Mouse (Mus musculus): ENCODE results near the gene Uvrag. TPM values are rescaled to one million over a fixed set of nuclear protein-coding genes. Genes with fewer than 3 reads are reported as not detected.
A peak's percentile ranks its signal among the peaks of the same experiment; 100 is the strongest.

Gene Uvrag
- total and polyA plus RNA-seq, 3 experiments: 15.0 to 19.5 TPM; not detected in 1

DNA sequence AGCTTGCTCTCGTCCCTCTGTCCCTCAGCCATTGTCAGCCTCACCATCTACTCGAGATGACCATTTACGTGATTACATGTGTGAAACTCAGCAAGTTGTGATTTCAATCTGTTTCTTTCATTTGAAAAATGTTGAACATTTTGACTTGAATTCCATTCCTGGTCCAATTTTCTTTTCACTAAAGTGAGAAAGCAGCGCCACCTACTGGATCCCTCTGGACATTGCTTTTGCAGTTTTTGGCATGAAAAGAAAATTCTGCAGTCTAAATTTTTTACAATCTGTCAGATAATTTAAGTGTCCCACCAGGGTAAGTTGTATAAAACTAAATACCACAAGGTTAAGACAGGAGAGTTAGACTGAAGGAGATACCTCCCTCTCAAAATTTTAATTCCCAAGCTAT lies 61.4 kb downstream of the Uvrag start:
- no peak overlapping the region for H3K27ac ChIP-seq (ENCODE audit: control insufficient read depth, low read depth, low read length)
- no peaks in the 10 kb centered on the region for H3K27me3 ChIP-seq (ENCODE audit: control insufficient read depth in 1 of 2, insufficient read depth in 2 of 2, low read length in 2 of 2)
- H3K79me2 ChIP-seq (ENCODE audit: control insufficient read depth, insufficient read depth, low read length, poor library complexity): no peaks in the 10 kb centered on the region; the same call in 1 of the 2 replicates
- no peaks in the 10 kb centered on the region for H3K4me1 ChIP-seq (ENCODE audit: control insufficient read depth in 1 of 2, insufficient read depth in 2 of 2, low read length in 2 of 2)
- no peak overlapping the region for H3K9ac ChIP-seq (ENCODE audit: control insufficient read depth, low read depth, low read length, poor library complexity, severe bottlenecking)
- TF ChIP-seq ETS1 (IDR thresholded peaks at IDR 0.05; ENCODE audit: low read depth, low read length): no peak
- TF ChIP-seq MYB (IDR thresholded peaks at IDR 0.05; ENCODE audit: low read depth, low read length): no peak
- TF ChIP-seq BHLHE40 (IDR thresholded peaks at IDR 0.05; ENCODE audit: borderline replicate concordance, low read depth, low read length): 0 out of 2 replicates have a peak, but pooled peaks have one; percentile 24
- 0 out of 2 replicates have a peak, but pooled peaks have one; percentile 37 for TF ChIP-seq RCOR1 (IDR thresholded peaks at IDR 0.05; ENCODE audit: low read depth, low read length)
- 0 out of 2 replicates have a peak, but pooled peaks have one; percentile 36 for TF ChIP-seq MYC (IDR thresholded peaks at IDR 0.05; ENCODE audit: low read depth, low read length)
- peak; percentile 92 for TF ChIP-seq ZC3H11A (IDR thresholded peaks at IDR 0.05; ENCODE audit: low read depth, low read length)
- peak; percentile 97 for TF ChIP-seq RAD21 (IDR thresholded peaks at IDR 0.05; ENCODE audit: low read depth, low read length)
- peak; percentile 89 for TF ChIP-seq SMC3 (IDR thresholded peaks at IDR 0.05; ENCODE audit: low read depth, low read length)
- TF ChIP-seq CTCF (IDR thresholded peaks at IDR 0.05 in 2 of 3, conservative IDR thresholded peaks at IDR 0.05 in 1 of 3; ENCODE audit: control insufficient read depth in 1 of 3, insufficient read depth in 1 of 3, low read depth in 2 of 3, low read length in 3 of 3, poor library complexity in 1 of 3, severe bottlenecking in 1 of 3): peak; percentile 42 to 91 (median 76)
- no peaks in the 10 kb centered on the region for H3K36me3 ChIP-seq (ENCODE audit: control insufficient read depth in 1 of 2, insufficient read depth in 2 of 2, low read length in 2 of 2)
- H3K9me3 ChIP-seq (replicated peaks; ENCODE audit: insufficient read depth, low read length): no peaks in the 10 kb centered on the region
- DNase-seq (ENCODE audit: low read depth, low spot score): peak; percentile 60
- no peak overlapping the region for H3K4me3 ChIP-seq (ENCODE audit: control insufficient read depth in 1 of 2, insufficient read depth in 1 of 2, low read depth in 2 of 2, low read length in 2 of 2)

- TF ChIP-seq UBTF (IDR thresholded peaks at IDR 0.05; ENCODE audit: borderline replicate concordance, insufficient read depth, low read depth, low read length) (no peak), KAT2A (conservative IDR thresholded peaks at IDR 0.05; ENCODE audit: low read depth, low read length) (no peak), SIN3A (IDR thresholded peaks at IDR 0.05; ENCODE audit: low read length) (no peak), ETS1 (IDR thresholded peaks at IDR 0.05; ENCODE audit: low read depth, low read length) (no peak), NELFE (IDR thresholded peaks at IDR 0.05; ENCODE audit: low read depth, low read length) (no peak), MAZ (IDR thresholded peaks at IDR 0.05; ENCODE audit: low read depth, low read length) (no peak), HCFC1 (IDR thresholded peaks at IDR 0.05; ENCODE audit: low read depth, low read length) (no peak), E2F4 (IDR thresholded peaks at IDR 0.05; ENCODE audit: borderline replicate concordance, low read depth, low read length) (no peak), ZC3H11A (IDR thresholded peaks at IDR 0.05; ENCODE audit: low read depth, low read length) (no peak), ZMIZ1 (IDR thresholded peaks at IDR 0.05; ENCODE audit: low read depth, low read length) (no peak), USF2 (IDR thresholded peaks at IDR 0.05; ENCODE audit: borderline replicate concordance in 1 of 2, insufficient read depth in 1 of 2, low read depth in 1 of 2, low read length in 2 of 2) (no peak)
- Histone ChIP-seq H3K79me2 (ENCODE audit: control insufficient read depth, insufficient read depth, low read length, poor library complexity) (no peaks in the 10 kb centered on the region; the same call in 1 of the 2 replicates), H3K4me1 (ENCODE audit: control insufficient read depth in 1 of 2, insufficient read depth in 2 of 2, low read length in 2 of 2) (no peaks in the 10 kb centered on the region), H3K27ac (ENCODE audit: control insufficient read depth, low read depth, low read length) (no peak overlapping the region), H3K27me3 (ENCODE audit: control insufficient read depth in 1 of 2, insufficient read depth in 2 of 2, low read length in 2 of 2) (no peaks in the 10 kb centered on the region), H3K9me3 (replicated peaks; ENCODE audit: insufficient read depth, low read length) (no peaks in the 10 kb centered on the region), H3K9ac (ENCODE audit: control insufficient read depth, low read depth, low read length, poor library complexity, severe bottlenecking) (no peak overlapping the region), H3K4me3 (ENCODE audit: control insufficient read depth in 1 of 2, insufficient read depth in 1 of 2, low read depth in 2 of 2, low read length in 2 of 2) (no peak overlapping the region), H3K36me3 (ENCODE audit: control insufficient read depth in 1 of 2, insufficient read depth in 2 of 2, low read length in 2 of 2) (no peaks in the 10 kb centered on the region)
- DNase-seq (ENCODE audit: low read depth, low spot score): no peak
These were observed 62.1 kb downstream of the Uvrag start for GRCm38 (mm10) chr7:99078805-99079204.
